ENCODE assay signal across 19 mouse cellular contexts in genomic region chr16:10448931-10449330, GRCm38 (mm10). TPM values are rescaled to one million over a fixed set of nuclear protein-coding genes. Genes with fewer than 3 reads are reported as not detected.
DNase-seq lines count a peak whose midpoint lies in the region; ATAC-seq and TF ChIP-seq lines count a peak whose summit lies in the region.
"Had no signal": no experiment of that assay in that cellular context is flagged by ENCODE, and none has a peak within 500 bp of the region (broad histone marks: within the 10 kb centered on the region; RNA-seq: fewer than 3 reads in every experiment).

No protein-coding gene starts in this region.

- H3K27ac ChIP-seq in kidney, embryonic 16.5 days (ENCODE audit: low read length) = no peak overlapping the region
- peak overlapping the region; percentile 85 for H3K27ac ChIP-seq in small intestine, adult 2 months (ENCODE audit: insufficient read depth, low read depth, low read length)
- H3K27ac ChIP-seq: embryonic facial prominence, embryonic 10.5 days; forebrain, embryonic 12.5 days; heart, adult 2 months; hindbrain, postnatal 0 days; midbrain, embryonic 12.5 days; neural tube, embryonic 12.5 days had no signal

- H3K4me2 ChIP-seq in kidney, embryonic 16.5 days (replicated peaks; ENCODE audit: low read depth, low read length) = no peak overlapping the region
- H3K4me2 ChIP-seq: forebrain, embryonic 12.5 days; midbrain, embryonic 12.5 days; neural tube, embryonic 12.5 days had no signal

- H3K36me3 ChIP-seq in kidney, embryonic 16.5 days (ENCODE audit: insufficient read depth, low read length) = no peaks in the 10 kb centered on the region
- H3K36me3 ChIP-seq in small intestine, adult 2 months (ENCODE audit: control insufficient read depth, insufficient read depth, low read length) = no peaks in the 10 kb centered on the region
- H3K36me3 ChIP-seq: embryonic facial prominence, embryonic 10.5 days; forebrain, embryonic 12.5 days; midbrain, embryonic 12.5 days; neural tube, embryonic 12.5 days had no signal

- TF ChIP-seq CTCF in small intestine, adult 2 months (IDR thresholded peaks at IDR 0.05; ENCODE audit: extremely low read depth, insufficient read length, insufficient replicate concordance, low read depth, low read length) = no peak

- peaks cover 20% of the 10 kb centered on the region for H3K4me1 ChIP-seq in kidney, embryonic 16.5 days (ENCODE audit: insufficient read depth, low read length)
- H3K4me1 ChIP-seq in small intestine, adult 2 months (ENCODE audit: control insufficient read depth, insufficient read depth, insufficient read length, low read length) = peaks cover 39% of the 10 kb centered on the region

- H3K27me3 ChIP-seq in kidney, embryonic 16.5 days (ENCODE audit: insufficient read depth, low read length) = no peaks in the 10 kb centered on the region
- H3K27me3 ChIP-seq in small intestine, adult 2 months (ENCODE audit: control insufficient read depth, insufficient read depth, low read length) = no peaks in the 10 kb centered on the region
- H3K27me3 ChIP-seq: forebrain, embryonic 12.5 days; midbrain, embryonic 12.5 days; neural tube, embryonic 12.5 days; Patski had no signal

- TF ChIP-seq POLR2A in small intestine, adult 2 months (IDR thresholded peaks at IDR 0.05; ENCODE audit: low read depth, low read length) = no peak

- H3K9me3 ChIP-seq in kidney, embryonic 16.5 days (ENCODE audit: low read length) = no peaks in the 10 kb centered on the region
- H3K9me3 ChIP-seq: embryonic facial prominence, embryonic 10.5 days; forebrain, embryonic 12.5 days; midbrain, embryonic 12.5 days; neural tube, embryonic 12.5 days had no signal

- no peak for ATAC-seq in kidney, embryonic 16.5 days (ENCODE audit: low FRiP score, low TSS enrichment)
- ATAC-seq: hindbrain, postnatal 0 days; lung, postnatal 0 days; Patski had no signal

- WGBS in kidney, embryonic 16.5 days = 75% methylated on average over 9 of the region's 9 CpGs
- 47% methylated on average over 9 of the region's 9 CpGs for WGBS in small intestine, adult 2 months

- no peak overlapping the region for H3K4me3 ChIP-seq in kidney, embryonic 16.5 days (ENCODE audit: low read length)
- H3K4me3 ChIP-seq in small intestine, adult 2 months (ENCODE audit: low read depth, low read length) = no peak overlapping the region
- H3K4me3 ChIP-seq: embryonic facial prominence, embryonic 10.5 days; forebrain, embryonic 12.5 days; heart, adult 2 months; midbrain, embryonic 12.5 days; neural tube, embryonic 12.5 days had no signal

- H3K9ac ChIP-seq in kidney, embryonic 16.5 days (replicated peaks; ENCODE audit: low read length) = no peak overlapping the region
- H3K9ac ChIP-seq: forebrain, embryonic 12.5 days; midbrain, embryonic 12.5 days; neural tube, embryonic 12.5 days had no signal

- peak; percentile 53 to 66 for DNase-seq in kidney, adult 8-10 months
- peak; percentile 30 for DNase-seq in induced T-regulatory cell, adult 2 months (ENCODE audit: low read depth)
- peak; percentile 54 to 78 for DNase-seq in kidney, postnatal 25 days
- no peak for DNase-seq in natural killer cell, adult 2 months (ENCODE audit: low spot score in 2 of 2)
- no peak for DNase-seq in cerebellum, adult 11-12 months
- DNase-seq: adrenal gland, postnatal 14 days; cerebellum, adult 2 months; gastrocnemius, postnatal 14 days; heart, adult 2 months; right cerebral cortex, adult 18-20 months had no signal

RNA-seq across cellular contexts. Expression of gene Tvp23a, which starts 1.8 kb away (rescaled TPM):
- 14.3 and 16.3 TPM in 2 replicates for polyA plus RNA-seq in kidney, embryonic 16.5 days (2015; fragmentation: Nextera tagmentation; extraction: Ambion mirVana)
- polyA plus RNA-seq in small intestine, adult 2 months (2012; rRNA removed) = 0.88 and 1.4 TPM in 2 replicates

RNA-seq across cellular contexts. Expression of gene Ciita, which starts 30.9 kb away (rescaled TPM):
- polyA plus RNA-seq in kidney, embryonic 16.5 days (2015; fragmentation: Nextera tagmentation; extraction: Ambion mirVana) = 0.80 TPM in 2 replicates
- polyA plus RNA-seq in small intestine, adult 2 months (2012; rRNA removed) = 5.9 and 17.0 TPM in 2 replicates

RNA-seq across cellular contexts. Expression of gene Nubp1, which starts 37.2 kb away (rescaled TPM):
- polyA plus RNA-seq in kidney, embryonic 16.5 days (2015; fragmentation: Nextera tagmentation; extraction: Ambion mirVana) = 69.9 and 71.8 TPM in 2 replicates
- polyA plus RNA-seq in small intestine, adult 2 months (2012; rRNA removed) = 11.1 and 20.3 TPM in 2 replicates

RNA-seq across cellular contexts. Expression of gene Tekt5, which starts 53.6 kb away (rescaled TPM):
- polyA plus RNA-seq in kidney, embryonic 16.5 days (2015; fragmentation: Nextera tagmentation; extraction: Ambion mirVana) = 0.70 and 0.87 TPM in 2 replicates
- 0.08 TPM in 1 of 2 replicates, not detected in the other for polyA plus RNA-seq in small intestine, adult 2 months (2012; rRNA removed)
- polyA plus RNA-seq: Patski had no signal

Comparison
In these comparisons a context has a peak if more than half of its experiments do, and no peak if none do; other contexts are left out.
1. DNase-seq: peak in kidney, adult 8-10 months (2 of 2), induced T-regulatory cell, adult 2 months (single experiment) and kidney, postnatal 25 days (2 of 2); none in natural killer cell, adult 2 months (0 of 2) and cerebellum, adult 11-12 months (single experiment).